Mouse (Mus musculus) stomach, embryonic 14.5 days (tissue): ENCODE results near the gene Ins2. TPM values are rescaled to one million over a fixed set of nuclear protein-coding genes. Genes with fewer than 3 reads are reported as not detected.

Source experiments
- ATAC-seq: fragments of 200-750 bp; cut with Nextera tagmentation; 2 replicates; pipeline ENCODE4 v1.8.0; 2017; ENCODE audit warnings: low read depth, moderate TSS enrichment; ENCODE audit not compliant: insufficient number of reproducible peaks, insufficient read depth, low FRiP score
- H3K27ac ChIP-seq: fragments of 300-500 bp; sonication (generic); 2 replicates; pipeline ENCODE4 v1.5.1; 2014; ENCODE audit warnings: mild to moderate bottlenecking, low read length, moderate library complexity, mixed read lengths
- H3K27me3 ChIP-seq: fragments of 300-500 bp; sonication (generic); 2 replicates; pipeline ENCODE4 v1.6.1; 2014; ENCODE audit warnings: low read length, control low read depth, mixed read lengths; ENCODE audit not compliant: control insufficient read depth, insufficient read depth
- H3K36me3 ChIP-seq: fragments of 300-500 bp; sonication (generic); 2 replicates; pipeline ENCODE4 v1.6.1; 2014; ENCODE audit warnings: mild to moderate bottlenecking, control low read depth, low read length, moderate library complexity, mixed read lengths; ENCODE audit not compliant: control insufficient read depth, insufficient read depth
- H3K4me1 ChIP-seq: fragments of 300-500 bp; sonication (generic); 2 replicates; pipeline ENCODE4 v1.6.1; 2014; ENCODE audit warnings: low read length, control low read depth, mixed read lengths; ENCODE audit not compliant: control insufficient read depth, insufficient read depth
- H3K4me2 ChIP-seq: fragments of 300-500 bp; sonication (generic); replicated peaks from 2 replicates; pipeline ENCODE4 v1.6.1; 2014; ENCODE audit warnings: low read depth, low read length, control low read depth
- H3K4me3 ChIP-seq: fragments of 300-500 bp; sonication (generic); 2 replicates; pipeline ENCODE4 v1.5.1; 2014; ENCODE audit warnings: low read depth, low read length, control low read depth
- H3K9ac ChIP-seq: fragments of 300-500 bp; sonication (generic); replicated peaks from 2 replicates; pipeline ENCODE4 v1.6.1; 2014; ENCODE audit warnings: low read depth, mild to moderate bottlenecking, control low read depth, low read length, moderate library complexity, mixed read lengths
- H3K9me3 ChIP-seq: fragments of 300-500 bp; sonication (generic); 2 replicates; pipeline ENCODE4 v1.6.1; 2016; ENCODE audit warnings: low read depth, low read length, control low read depth; ENCODE audit not compliant: control insufficient read depth
- WGBS: fragments of 180-500 bp; shearing (Covaris S2); extraction: QIAGEN DNeasy Blood & Tissue Kit; methylation state at CpG from one replicate; pipeline ENCODE4 v1.1.7; 2014; 5-methylcytosine and 5-hydroxymethylcytosine counted together
- polyA plus RNA-seq: library from polyadenylated mRNA; unstranded; fragments of >200 nt; fragmentation: Nextera tagmentation; extraction: Ambion mirVana; gene quantifications from 2 replicates; pipeline ENCODE4 v1.2.1, GENCODE M21; 2014

The Ins2 gene
- polyA plus RNA-seq, 1 experiment from 2014 or later, result not detected

GRCm38 (mm10) chr7:142661811-142662210 is 81.4 kb downstream of the Ins2 start:
- Histone ChIP-seq H3K9ac (peak overlapping the region; percentile 85), H3K4me2 (peak overlapping the region; percentile 58)

GRCm38 (mm10) chr7:142661046-142661445 is 82.1 kb downstream of the Ins2 start:
- Histone ChIP-seq H3K36me3 (no peaks in the 10 kb centered on the region; the same call in 1 of the 2 replicates), H3K27ac (peak overlapping the region; percentile 96), H3K9ac (peak overlapping the region; percentile 85), H3K27me3 (peaks cover 30% of the 10 kb centered on the region; the same call in 1 of the 2 replicates), H3K4me3 (peak overlapping the region; percentile 59), H3K4me1 (no peaks in the 10 kb centered on the region), H3K4me2 (peak overlapping the region; percentile 58), H3K9me3 (no peaks in the 10 kb centered on the region)
- WGBS, result under 1% methylated on average over 25 of the region's 25 CpGs
- ATAC-seq, result no peak

More at GRCm38 (mm10) chr7:142661811-142662210, 81.4 kb downstream of the Ins2 start:
- H3K36me3 ChIP-seq, result peaks cover 3% of the 10 kb centered on the region
- H3K27me3 ChIP-seq, result peaks cover 25% of the 10 kb centered on the region; the same call in 1 of the 2 replicates
- no peaks in the 10 kb centered on the region for H3K4me1 ChIP-seq
- peak overlapping the region; percentile 59 for H3K4me3 ChIP-seq
- H3K27ac ChIP-seq, result peak overlapping the region; percentile 96; the same call in 1 of the 2 replicates
- H3K9me3 ChIP-seq, result no peaks in the 10 kb centered on the region
- no peak for ATAC-seq

DNA sequence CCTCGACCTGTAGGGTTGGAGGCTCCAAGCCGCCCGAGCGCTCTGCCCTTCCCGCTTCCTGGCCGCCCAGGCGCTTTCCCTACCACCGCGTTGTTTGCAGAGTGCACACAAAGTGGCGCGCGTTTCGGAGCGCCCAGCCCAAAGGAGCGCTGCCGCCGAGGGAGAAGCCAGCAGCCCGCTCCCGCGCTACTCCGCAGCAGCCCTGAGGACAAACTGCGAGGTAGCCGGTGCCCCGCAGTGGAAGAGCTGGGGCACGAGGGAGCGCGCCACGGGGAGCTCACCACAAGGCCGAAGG is 82.6 kb downstream of the Ins2 start:
- Histone ChIP-seq H3K4me3 (peak overlapping the region; percentile 59), H3K9ac (peak overlapping the region; percentile 85), H3K36me3 (no peaks in the 10 kb centered on the region; the same call in none of the 2 replicates), H3K27ac (peak overlapping the region; percentile 96), H3K4me1 (no peaks in the 10 kb centered on the region), H3K4me2 (peak overlapping the region; percentile 58), H3K9me3 (no peaks in the 10 kb centered on the region), H3K27me3 (peaks cover 33% of the 10 kb centered on the region; the same call in 1 of the 2 replicates)
- no peak for ATAC-seq
- WGBS, result 0% methylated on average over 29 of the region's 29 CpGs

DNA sequence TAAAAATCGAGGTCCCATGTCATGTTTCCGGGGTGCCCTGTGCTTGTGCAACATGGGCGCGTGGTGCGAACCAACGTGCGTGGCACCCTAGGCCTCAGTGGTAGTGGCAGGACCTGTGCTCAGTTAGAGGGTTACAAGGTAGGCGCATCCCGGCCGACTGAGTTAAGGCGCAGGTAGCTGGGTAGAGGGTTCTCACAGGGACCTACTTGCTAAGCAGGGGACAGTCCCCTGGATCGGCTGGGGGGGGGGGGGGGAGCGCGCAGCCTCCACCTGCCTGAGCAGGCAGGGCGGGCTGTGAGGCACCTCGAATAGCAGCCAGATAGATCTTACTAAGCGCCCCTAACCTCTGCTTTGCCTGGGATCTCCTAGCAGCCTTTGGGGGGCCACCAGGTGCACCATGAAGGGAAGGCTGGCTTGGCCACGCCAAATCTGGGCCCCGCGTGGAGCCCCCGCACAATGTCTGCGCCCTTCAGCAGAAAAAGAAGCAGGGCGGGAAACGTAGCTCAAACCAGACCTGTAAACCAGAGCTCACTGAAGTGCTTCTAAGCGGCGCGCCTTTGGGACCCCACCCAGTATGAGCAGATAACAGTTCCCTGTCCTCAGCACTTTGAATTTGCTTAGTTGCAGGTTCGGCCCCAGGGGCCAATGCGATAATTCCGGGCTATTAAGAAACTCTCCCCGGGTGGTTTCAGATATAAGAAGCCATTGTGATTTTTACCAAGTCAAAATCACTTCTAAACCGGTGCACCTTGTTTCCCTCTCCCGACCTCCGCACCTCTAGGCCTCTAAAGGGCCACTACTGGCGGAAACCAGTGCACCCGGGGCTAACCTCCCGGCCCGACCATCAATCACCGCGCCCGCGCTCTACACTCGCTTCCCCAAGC is 83.2 kb downstream of the Ins2 start:
- Histone ChIP-seq H3K27me3 (peaks cover 31% of the 10 kb centered on the region; the same call in 1 of the 2 replicates), H3K4me1 (no peaks in the 10 kb centered on the region), H3K27ac (peak overlapping the region; percentile 96), H3K9ac (peak overlapping the region; percentile 85), H3K9me3 (no peaks in the 10 kb centered on the region), H3K4me3 (peak overlapping the region; percentile 59), H3K4me2 (peak overlapping the region; percentile 58), H3K36me3 (peaks cover 3% of the 10 kb centered on the region)
- ATAC-seq, result peak; percentile 3; the same call in 1 of the 2 replicates
- WGBS, result 1% methylated on average over 43 of the region's 43 CpGs

GRCm38 (mm10) chr7:142659181-142659681 is 84.0 kb downstream of the Ins2 start:
- peak overlapping the region; percentile 58 for H3K4me2 ChIP-seq
- no peaks in the 10 kb centered on the region for H3K9me3 ChIP-seq
- H3K9ac ChIP-seq, result peak overlapping the region; percentile 84
- H3K4me1 ChIP-seq, result no peaks in the 10 kb centered on the region
- H3K27me3 ChIP-seq, result peaks cover 27% of the 10 kb centered on the region; the same call in 1 of the 2 replicates
- peak; percentile 72 for ATAC-seq
- H3K27ac ChIP-seq, result peak overlapping the region; percentile 96
- peaks cover 6% of the 10 kb centered on the region for H3K36me3 ChIP-seq
- H3K4me3 ChIP-seq, result peak overlapping the region; percentile 59
- WGBS, result under 1% methylated on average over 54 of the region's 70 CpGs

- no peak for ATAC-seq
- H3K27ac ChIP-seq, result peak overlapping the region; percentile 96
- H3K9me3 ChIP-seq, result no peaks in the 10 kb centered on the region
- no peaks in the 10 kb centered on the region for H3K4me1 ChIP-seq
- H3K4me2 ChIP-seq, result peak overlapping the region; percentile 58
- H3K36me3 ChIP-seq, result peaks cover 10% of the 10 kb centered on the region
- peak overlapping the region; percentile 59 for H3K4me3 ChIP-seq
- under 1% methylated on average over 37 of the region's 40 CpGs for WGBS
- H3K9ac ChIP-seq, result peak overlapping the region; percentile 84
- peaks cover 28% of the 10 kb centered on the region; the same call in 1 of the 2 replicates for H3K27me3 ChIP-seq
Measured at GRCm38 (mm10) chr7:142658681-142659180, 84.5 kb downstream of the Ins2 start.

DNA sequence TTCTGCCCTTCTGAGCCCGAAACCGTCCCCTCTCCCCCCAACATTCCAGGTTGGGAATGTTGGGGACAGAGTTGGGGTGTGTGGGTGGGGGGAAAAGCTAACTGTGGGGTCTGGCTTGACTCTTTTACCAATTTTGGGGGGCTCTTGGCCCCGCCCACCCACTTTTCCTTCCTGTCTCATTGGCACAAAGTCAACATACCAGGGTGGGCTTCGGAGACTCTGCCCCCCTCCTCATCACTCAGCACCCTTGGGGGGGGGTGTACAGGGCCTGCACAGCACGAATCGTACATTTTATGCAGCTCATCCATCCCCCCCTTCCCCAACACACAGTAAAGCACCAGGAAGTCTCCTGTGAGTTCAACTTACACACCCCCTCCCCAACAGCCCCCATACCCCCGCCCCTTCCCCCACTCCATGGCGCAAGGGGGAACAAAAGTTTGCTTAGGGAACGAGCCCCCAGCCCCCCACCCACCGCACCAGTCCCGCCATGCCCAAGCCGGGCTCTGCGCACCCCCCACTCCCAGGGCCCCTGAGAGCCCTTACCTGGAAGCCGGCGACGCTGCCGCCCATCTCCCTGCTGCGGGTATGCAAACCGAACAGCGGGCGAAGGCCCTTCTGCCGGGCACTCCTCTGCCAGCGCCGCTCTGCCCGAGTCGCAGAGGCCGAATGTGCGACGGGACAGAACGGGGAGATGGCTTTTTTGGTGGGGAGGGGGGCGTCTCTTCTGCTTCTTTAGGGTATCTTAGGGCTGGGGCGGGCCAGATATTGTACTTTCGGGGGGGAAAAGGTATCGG is 85.2 kb downstream of the Ins2 start:
- H3K36me3 ChIP-seq, result peaks cover 14% of the 10 kb centered on the region
- peak overlapping the region; percentile 59 for H3K4me3 ChIP-seq
- no peaks in the 10 kb centered on the region for H3K9me3 ChIP-seq
- no peaks in the 10 kb centered on the region for H3K4me1 ChIP-seq
- WGBS, result 1% methylated on average over 34 of the region's 34 CpGs
- no peak for ATAC-seq
- H3K9ac ChIP-seq, result peak overlapping the region; percentile 84
- H3K4me2 ChIP-seq, result peak overlapping the region; percentile 58
- peaks cover 29% of the 10 kb centered on the region; the same call in 1 of the 2 replicates for H3K27me3 ChIP-seq
- H3K27ac ChIP-seq, result peak overlapping the region; percentile 96

DNA sequence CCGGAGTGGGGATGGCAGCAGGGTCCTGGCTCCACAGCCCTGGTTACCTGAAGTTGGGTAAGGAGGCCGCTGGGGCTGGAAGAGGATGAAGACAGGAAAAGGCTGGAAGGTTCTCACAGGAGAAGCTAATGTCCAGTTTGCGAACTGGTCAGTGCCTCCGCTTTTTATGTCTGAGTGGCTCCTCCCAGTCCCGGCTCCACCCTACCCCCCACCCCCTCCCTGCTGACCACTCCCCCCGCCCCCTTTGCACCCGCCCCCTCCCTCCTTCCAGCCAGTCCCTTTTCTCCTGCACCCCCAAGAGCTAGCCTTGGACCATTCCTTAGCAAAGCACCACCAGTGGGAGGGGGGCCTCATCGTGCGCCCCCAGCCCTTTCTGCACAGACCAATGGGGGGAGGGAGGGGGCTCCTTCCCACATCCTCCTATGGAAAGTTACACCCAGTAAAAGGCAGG is 85.8 kb downstream of the Ins2 start:
- Histone ChIP-seq H3K4me3 (peak overlapping the region; percentile 59), H3K4me1 (no peaks in the 10 kb centered on the region)

More for the DNA sequence above, 85.8 kb downstream of the Ins2 start:
- Histone ChIP-seq H3K4me2 (peak overlapping the region; percentile 58), H3K36me3 (peaks cover 21% of the 10 kb centered on the region), H3K27ac (peak overlapping the region; percentile 96), H3K9me3 (no peaks in the 10 kb centered on the region), H3K27me3 (peaks cover 29% of the 10 kb centered on the region; the same call in 1 of the 2 replicates), H3K9ac (peak overlapping the region; percentile 84)
- 8% methylated on average over 7 of the region's 9 CpGs for WGBS
- ATAC-seq, result peak; percentile 20; the same call in 1 of the 2 replicates
